Mouse (Mus musculus) frontal cortex, adult 2 months (tissue): ENCODE measurements around the gene Ptcd1. TPM values are rescaled to one million over a fixed set of nuclear protein-coding genes. Genes with fewer than 3 reads are reported as not detected.
"Not testable (repeated sequence)": the region's sequence is repeated elsewhere in the genome, so short reads cannot be mapped to it uniquely, and the experiment has no call there.

Source experiments
- DNase-seq, 2 experiments: peaks; one replicate each; pipeline ENCODE4 v3.0.0; 2022; ENCODE audit warnings: low spot score in 1 of 2; ENCODE audit errors: extremely low spot score in 1 of 2
- polyA plus RNA-seq: library from polyadenylated mRNA; depleted of rRNA; stranded (reverse); fragments of >200 nt; gene quantifications from 2 replicates; pipeline ENCODE4 v1.2.3, GENCODE M21; 2012; rRNA removed

Ptcd1 gene
- polyA plus RNA-seq = 19.3 and 21.1 TPM in 2 replicates

GRCm38 (mm10) chr5:145166536-145167305, at the start of gene Ptcd1, which contains the start of gene Cpsf4:
Ptcd1 (minus strand) TSS chr5:145167108.
Cpsf4 (plus strand) TSS chr5:145167213.
- peak; percentile 98 to 100 for DNase-seq

GRCm38 (mm10) chr5:145214679-145215078, 47.8 kb upstream of the Ptcd1 start:
- no peak for DNase-seq

- no peak for DNase-seq
Observed at GRCm38 (mm10) chr5:145213505-145213904, 46.6 kb upstream of the Ptcd1 start.

GRCm38 (mm10) chr5:145212216-145212615, 45.3 kb upstream of the Ptcd1 start:
- no peak for DNase-seq

GRCm38 (mm10) chr5:145211340-145211739, 44.4 kb upstream of the Ptcd1 start:
- no peak for DNase-seq

- DNase-seq = not testable (repeated sequence)
Observed at GRCm38 (mm10) chr5:145208391-145208790, 41.5 kb upstream of the Ptcd1 start.

- no peak for DNase-seq
Observed at GRCm38 (mm10) chr5:145207954-145208353, 41.0 kb upstream of the Ptcd1 start.

GRCm38 (mm10) chr5:145207385-145207784, 40.5 kb upstream of the Ptcd1 start:
- DNase-seq = no peak

- DNase-seq = no peak
Observed at GRCm38 (mm10) chr5:145205041-145205440, 38.1 kb upstream of the Ptcd1 start.

GRCm38 (mm10) chr5:145203936-145204691, 37.2 kb upstream of the Ptcd1 start, which contains the start of gene Zkscan5:
Zkscan5 (plus strand) TSS chr5:145204562.
- DNase-seq = peak; percentile 98 to 99

GRCm38 (mm10) chr5:145202446-145202845, 35.5 kb upstream of the Ptcd1 start:
- no peak for DNase-seq

- peak; percentile 55 to 83 for DNase-seq
Observed at GRCm38 (mm10) chr5:145201321-145201991, 34.5 kb upstream of the Ptcd1 start, which contains the start of gene Zkscan14. Zkscan14 (minus strand) TSS chr5:145201868.

GRCm38 (mm10) chr5:145200387-145200786, 33.5 kb upstream of the Ptcd1 start:
- no peak for DNase-seq

GRCm38 (mm10) chr5:145191962-145192361, 25.1 kb upstream of the Ptcd1 start, which contains the start of gene Atp5j2:
Atp5j2 (minus strand) TSS chr5:145192062.
- DNase-seq = no peak

- DNase-seq = peak; percentile 87 to 96
Observed at GRCm38 (mm10) chr5:145190875-145191798, 24.2 kb upstream of the Ptcd1 start.

- no peak for DNase-seq
Observed at GRCm38 (mm10) chr5:145190373-145190772, 23.5 kb upstream of the Ptcd1 start.

- no peak for DNase-seq
Observed at GRCm38 (mm10) chr5:145189416-145189815, 22.5 kb upstream of the Ptcd1 start.

GRCm38 (mm10) chr5:145185244-145185643, 18.3 kb upstream of the Ptcd1 start:
- DNase-seq = no peak

GRCm38 (mm10) chr5:145178461-145178980, 11.6 kb upstream of the Ptcd1 start:
- no peak for DNase-seq

GRCm38 (mm10) chr5:145167306-145167661, 376 bp upstream of the Ptcd1 start:
- DNase-seq = no peak
